Mouse (Mus musculus): Measurements from ENCODE around the gene Cog4. TPM values are rescaled to one million over a fixed set of nuclear protein-coding genes. Genes with fewer than 3 reads are reported as not detected.
"Not testable (repeated sequence)": the region's sequence is repeated elsewhere in the genome, so short reads cannot be mapped to it uniquely, and the experiment has no call there.

Cog4 gene
- total RNA-seq, 2 experiments from 2014 or later = 54.3 to 58.6 TPM

- DNase-seq (ENCODE audit: low spot score in 2 of 2) = peak; percentile 51 to 71
Measured at GRCm38 (mm10) chr8:110920032-110920772, 73.8 kb downstream of the Cog4 start.

- no peak for DNase-seq (ENCODE audit: low spot score in 2 of 2)
Measured at GRCm38 (mm10) chr8:110920773-110921277, 74.4 kb downstream of the Cog4 start.

GRCm38 (mm10) chr8:110921492-110922230 is 75.3 kb downstream of the Cog4 start:
- DNase-seq (ENCODE audit: low spot score in 2 of 2) = no peak

- DNase-seq (ENCODE audit: low spot score in 2 of 2) = no peak
Measured at GRCm38 (mm10) chr8:110925691-110926140, 79.3 kb downstream of the Cog4 start.

GRCm38 (mm10) chr8:110926690-110927089 is 80.3 kb downstream of the Cog4 start:
- no peak for DNase-seq (ENCODE audit: low spot score in 2 of 2)

GRCm38 (mm10) chr8:110928435-110928834 is 82.0 kb downstream of the Cog4 start:
- DNase-seq (ENCODE audit: low spot score in 2 of 2) = no peak

GRCm38 (mm10) chr8:110929066-110929465 is 82.7 kb downstream of the Cog4 start:
- no peak for DNase-seq (ENCODE audit: low spot score in 2 of 2)

GRCm38 (mm10) chr8:110929672-110930071 is 83.3 kb downstream of the Cog4 start:
- not testable (repeated sequence) for DNase-seq (ENCODE audit: low spot score in 2 of 2)

- no peak for DNase-seq (ENCODE audit: low spot score in 2 of 2)
Measured at GRCm38 (mm10) chr8:110931176-110931939, 85.0 kb downstream of the Cog4 start.

Other genes with a start within 250 kb of the Cog4 start
- 10 to 100 TPM; 26.9 to 28.0 TPM for gene Vac14, start 228.0 kb upstream of the Cog4 start, total RNA-seq (2021)
- gene Mtss1l, start 125.1 kb upstream of the Cog4 start, total RNA-seq (2021) = 100 to 1,000 TPM; 208 to 219 TPM
- gene Il34, start 40.7 kb upstream of the Cog4 start, total RNA-seq (2021) = 100 to 1,000 TPM; 102 to 106 TPM
- 10 to 100 TPM; 61.7 to 63.8 TPM for gene Sf3b3, start 187 bp downstream of the Cog4 start, total RNA-seq (2021)
- 10 to 100 TPM; 18.8 to 18.9 TPM for gene Fuk, start 55.9 kb downstream of the Cog4 start, total RNA-seq (2021)
- 10 to 100 TPM; 94.4 to 96.8 TPM for gene St3gal2, start 73.3 kb downstream of the Cog4 start, total RNA-seq (2021)
- 10 to 100 TPM; 25.9 to 28.7 TPM for gene Ddx19a, start 151.2 kb downstream of the Cog4 start, total RNA-seq (2021)
- gene Ddx19b, start 185.2 kb downstream of the Cog4 start, total RNA-seq (2021) = 10 to 100 TPM; 21.2 to 22.5 TPM
- gene Aars, start 186.5 kb downstream of the Cog4 start, total RNA-seq (2021) = 100 to 1,000 TPM in 1 of 2 experiments, 10 to 100 TPM in 1; 94.0 to 102 TPM
- not detected for gene Exosc6, start 209.7 kb downstream of the Cog4 start, total RNA-seq (2021)
- 1 to 10 TPM; 3.6 to 5.5 TPM for gene Clec18a, start 245.8 kb downstream of the Cog4 start, total RNA-seq (2021)
- gene Pdpr, start 248.0 kb downstream of the Cog4 start, total RNA-seq (2021) = 10 to 100 TPM; 28.0 to 29.3 TPM

Measured in left cerebral cortex, adult 18-20 months (tissue).